Mouse (Mus musculus): ENCODE measurements around the gene Hic2.

- TF ChIP-seq CTCF (IDR thresholded peaks at IDR 0.05; ENCODE audit: borderline replicate concordance, insufficient read depth, low read depth, low read length) (no peak), POLR2A (IDR thresholded peaks at IDR 0.05; ENCODE audit: borderline replicate concordance, insufficient read depth, low read length) (no peak)
Measured at GRCm38 (mm10) chr16:17222197-17222596, 11.2 kb upstream of the Hic2 start.
